Mouse (Mus musculus) layer of hippocampus, postnatal 36 days (tissue): ENCODE data around the gene Rimklb. TPM values are rescaled to one million over a fixed set of nuclear protein-coding genes. Genes with fewer than 3 reads are reported as not detected.
"Not testable (repeated sequence)": the region's sequence is repeated elsewhere in the genome, so short reads cannot be mapped to it uniquely, and the experiment has no call there.

Source experiments
- DNase-seq, 2 experiments: peaks; one replicate each; pipeline ENCODE4 v3.0.0; 2022
- total RNA-seq, 2 experiments: library from RNA; stranded (reverse); gene quantifications; 2 replicates each; pipeline ENCODE4 v1.2.3; 2021

The Rimklb gene
- total RNA-seq, 2 experiments from 2014 or later, result 75.8 to 86.1 TPM

DNA sequence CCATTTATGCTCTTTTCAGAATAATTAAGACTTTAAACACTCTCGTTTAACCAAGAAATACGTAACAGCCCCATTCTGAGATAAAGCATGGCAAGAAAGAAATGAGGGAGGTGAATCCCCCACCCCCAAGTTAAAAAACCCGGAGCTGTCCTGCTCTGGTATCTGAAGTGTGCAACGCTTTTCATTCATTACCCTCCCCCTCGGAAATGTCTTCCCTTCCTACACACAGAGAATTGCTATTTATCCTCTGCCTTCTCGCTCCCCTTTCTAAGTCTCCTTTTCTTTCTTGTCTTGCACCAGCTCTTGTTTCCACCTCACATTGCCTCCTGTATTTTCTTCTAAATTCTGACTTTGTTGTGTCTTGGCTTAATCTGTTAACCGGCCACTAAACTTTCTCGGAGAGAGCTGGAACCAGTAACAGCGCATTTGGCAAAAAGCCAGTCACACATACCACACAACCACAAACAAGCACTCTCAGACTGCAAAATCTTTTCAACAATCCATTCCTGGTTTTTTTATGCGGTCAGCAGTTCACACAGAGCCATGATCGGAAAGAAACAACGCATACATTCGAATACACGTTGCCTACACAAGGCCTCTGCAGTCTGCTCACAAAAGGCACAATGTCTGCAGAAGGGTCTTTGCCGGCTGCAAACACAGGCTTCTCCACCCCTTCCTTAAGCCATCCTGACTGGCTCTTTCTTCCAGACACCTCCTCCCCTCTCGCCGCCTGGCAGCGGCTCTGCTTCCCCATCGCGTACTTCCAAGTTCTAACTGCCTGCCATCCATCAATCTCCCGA is 3.3 kb downstream of the Rimklb start:
- DNase-seq, result peak; percentile 22 to 42

DNA sequence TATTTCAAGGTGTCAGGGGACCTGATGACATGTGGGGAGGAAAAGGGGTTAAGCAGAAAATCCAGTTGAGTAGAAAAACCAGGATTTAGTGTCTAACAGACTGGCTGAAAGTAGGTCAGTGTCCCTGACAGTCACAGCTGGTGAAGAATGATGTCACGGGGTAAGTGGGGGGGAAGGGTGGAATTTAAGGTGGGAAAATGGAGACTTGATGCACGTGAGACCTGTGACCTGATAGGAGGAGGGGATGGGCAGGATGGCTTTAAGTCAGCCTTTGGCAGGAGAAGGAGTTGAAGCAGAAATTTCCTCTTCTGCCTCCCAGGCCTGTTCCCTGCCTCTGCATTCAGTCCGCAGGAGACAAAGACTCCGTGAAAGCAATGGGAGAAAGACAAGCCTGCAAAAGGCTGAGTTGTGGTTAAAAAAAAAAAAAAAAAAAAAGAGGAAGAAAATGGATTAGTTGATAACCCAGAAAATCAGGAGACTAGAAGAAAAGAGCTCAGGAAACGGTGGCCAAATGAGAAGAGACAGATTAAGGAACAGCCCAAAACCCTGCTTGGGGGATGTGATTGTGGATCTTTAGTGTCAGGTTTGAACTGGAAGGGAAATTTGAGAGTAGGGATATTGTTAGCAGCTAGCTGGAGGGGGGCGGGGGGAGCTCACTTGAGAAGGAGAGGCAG is 4.6 kb downstream of the Rimklb start:
- no peak for DNase-seq

DNA sequence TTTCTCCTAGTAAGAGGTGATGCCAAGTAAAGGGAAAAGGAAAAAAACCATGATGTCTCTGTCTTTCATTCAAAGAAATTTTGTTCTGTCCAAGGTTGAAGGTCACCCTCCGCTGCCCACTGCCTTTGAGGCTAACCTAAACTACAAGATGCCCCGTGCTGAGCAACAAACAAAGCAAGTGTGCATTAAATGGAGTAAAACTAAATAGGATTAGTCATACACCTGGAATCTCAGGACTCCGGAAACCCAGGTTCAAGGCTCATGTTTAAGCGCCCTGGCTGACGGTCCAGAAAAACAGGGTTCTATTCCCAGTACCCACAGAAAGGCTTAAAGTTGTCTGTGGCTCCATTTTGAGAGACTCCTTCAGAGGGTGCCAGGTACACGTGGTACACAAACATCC is 6.1 kb downstream of the Rimklb start:
- no peak for DNase-seq

DNA sequence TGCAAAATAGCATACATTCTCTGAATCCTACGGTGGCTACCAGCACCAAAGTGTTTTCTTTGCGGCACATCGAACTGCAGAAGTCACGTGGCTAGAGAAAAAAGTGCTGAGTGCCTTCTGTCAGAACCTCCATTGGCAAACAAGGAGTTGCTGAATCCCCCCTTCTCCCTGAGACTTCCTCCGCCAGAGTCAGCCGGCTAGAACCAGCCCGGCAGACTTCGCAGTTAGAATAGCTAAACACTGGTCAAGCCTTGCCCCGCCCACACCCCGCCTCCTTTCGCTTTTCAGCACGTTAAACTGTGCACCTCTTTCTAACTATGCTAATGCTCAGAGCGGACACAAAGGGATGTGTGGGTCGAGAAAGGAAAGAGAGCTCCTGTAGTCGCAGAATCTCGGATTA is 7.0 kb downstream of the Rimklb start:
- peak; percentile 46 to 58 for DNase-seq

DNA sequence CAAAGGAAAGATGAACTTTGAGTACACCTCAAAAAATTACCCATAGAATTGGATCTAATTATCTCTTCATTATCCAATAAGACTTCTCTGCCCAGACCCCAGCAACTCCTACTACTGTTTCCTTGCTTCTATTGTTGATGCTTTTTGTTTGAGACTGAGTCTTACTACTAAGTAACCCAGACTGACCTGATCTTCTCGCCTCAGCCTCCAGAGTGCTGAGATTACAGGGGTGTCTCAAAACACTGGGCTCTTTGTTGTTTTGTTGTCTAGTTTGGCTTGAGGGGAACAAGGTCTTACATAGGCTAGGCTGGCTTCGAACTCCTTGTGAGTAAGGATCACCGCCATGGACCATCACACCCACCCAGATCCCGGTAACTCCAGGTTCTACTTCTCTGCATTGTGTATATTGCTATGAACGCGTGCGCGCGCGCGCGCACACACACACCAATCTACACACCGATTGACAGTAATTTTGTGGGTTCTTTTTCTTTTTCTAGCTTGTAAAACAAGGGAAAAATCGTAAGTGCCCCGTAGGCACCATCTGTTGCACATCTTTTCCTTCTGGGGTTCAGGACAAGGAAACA is 7.5 kb downstream of the Rimklb start:
- DNase-seq, result no peak

DNA sequence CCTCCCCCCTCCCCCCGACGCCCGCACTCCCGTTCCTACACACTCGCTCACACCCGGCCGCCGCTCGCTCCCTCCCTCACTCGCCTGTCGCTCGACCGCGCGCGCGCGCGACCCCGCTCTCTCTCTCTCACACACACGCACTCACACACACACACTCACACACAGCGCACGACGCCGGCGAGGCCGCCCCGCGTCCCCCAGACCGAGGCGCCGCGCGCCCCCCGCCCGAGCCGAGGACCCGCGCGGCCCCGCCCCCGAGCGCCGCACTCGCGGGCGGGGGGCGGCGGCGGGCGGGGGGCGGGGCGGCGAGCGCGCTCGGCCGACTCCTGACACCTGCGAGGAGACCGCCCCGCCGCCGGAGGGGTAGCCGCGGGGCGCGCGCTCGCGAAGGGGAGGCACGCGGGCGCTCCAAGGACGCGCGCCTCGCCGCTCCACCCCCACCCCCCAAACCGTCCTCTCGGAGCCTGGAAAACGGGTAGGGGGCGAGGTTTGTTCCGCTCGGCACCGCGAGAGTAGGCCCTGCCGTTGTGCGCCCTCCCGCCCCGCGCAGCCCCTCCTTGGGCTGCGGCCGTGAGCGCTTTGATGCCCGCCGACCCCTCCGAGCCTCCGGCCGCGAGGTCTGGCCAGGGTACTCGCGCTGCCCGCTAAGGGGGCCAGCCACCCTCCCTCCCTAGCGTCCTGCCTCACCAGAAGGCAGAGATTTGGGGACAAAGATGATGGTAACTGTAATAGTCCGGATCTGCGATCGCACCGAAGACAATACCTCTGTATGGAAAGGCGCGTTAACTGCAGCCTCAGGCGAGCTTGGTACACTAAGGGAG is 12.1 kb downstream of the Rimklb start:
- peak in 1 of 2 experiments; percentile 23 for DNase-seq

DNA sequence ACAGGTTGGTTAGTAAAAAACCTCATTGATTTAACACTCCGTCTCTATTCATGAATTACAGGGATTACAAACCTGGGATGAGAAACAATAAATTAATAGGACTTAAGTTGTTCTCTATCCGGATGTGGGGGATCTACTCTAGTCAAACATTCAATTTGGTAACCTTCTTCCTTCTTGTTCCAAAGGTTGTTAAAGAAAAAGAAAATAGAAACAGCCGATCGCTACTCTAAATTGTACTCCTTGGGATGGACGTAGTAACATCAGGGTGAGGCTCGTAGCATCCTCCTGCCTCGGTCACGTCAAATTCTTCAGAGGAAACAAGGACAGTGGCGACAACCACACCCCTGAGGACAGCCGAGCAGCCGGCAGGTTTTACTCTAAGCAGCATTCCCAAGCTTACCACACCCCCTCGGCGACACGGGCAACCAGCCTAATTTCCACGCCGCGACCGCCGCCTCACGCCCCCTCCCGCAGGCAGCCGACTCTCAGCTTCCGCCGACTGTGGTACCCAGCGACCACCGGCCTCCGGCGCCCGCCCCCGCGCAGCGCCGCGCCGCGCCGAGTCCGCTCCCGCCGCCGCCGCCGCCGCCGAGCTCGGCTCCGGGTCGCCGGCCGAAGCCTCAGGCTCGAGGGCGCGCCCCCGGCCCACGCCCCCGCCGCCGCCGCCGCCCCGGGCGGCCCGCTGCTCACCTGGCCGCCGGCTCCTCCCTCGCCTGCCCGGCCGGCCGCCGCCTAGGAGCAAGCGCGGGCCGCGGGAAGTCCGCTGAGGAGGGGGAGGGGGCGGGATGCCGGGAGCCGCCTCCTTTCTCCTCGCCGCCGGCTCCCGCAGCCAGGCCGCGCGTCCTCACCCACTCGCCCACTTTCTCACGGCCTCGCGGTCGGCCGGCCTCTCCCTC is 12.9 kb downstream of the Rimklb start:
- peak; percentile 26 to 43 for DNase-seq

DNA sequence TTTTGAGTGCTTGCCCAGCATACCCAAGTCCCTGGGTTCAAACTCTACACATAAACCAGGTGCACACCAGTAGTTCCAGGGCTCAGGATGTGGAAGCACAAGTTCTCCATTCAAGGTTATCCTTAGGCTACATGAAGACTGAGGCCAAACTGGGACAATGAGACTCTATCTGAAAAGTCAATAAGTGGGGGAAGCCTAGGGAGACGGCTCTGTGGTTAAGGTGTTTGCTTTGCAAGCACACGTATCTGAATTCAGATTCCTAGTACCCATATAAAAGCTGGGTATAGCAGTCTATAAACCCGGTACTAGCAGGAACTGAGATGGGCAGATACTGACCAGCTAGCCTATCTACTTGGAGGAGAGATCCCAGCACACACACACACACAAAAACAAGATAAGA is 20.5 kb downstream of the Rimklb start:
- DNase-seq, result no peak

DNA sequence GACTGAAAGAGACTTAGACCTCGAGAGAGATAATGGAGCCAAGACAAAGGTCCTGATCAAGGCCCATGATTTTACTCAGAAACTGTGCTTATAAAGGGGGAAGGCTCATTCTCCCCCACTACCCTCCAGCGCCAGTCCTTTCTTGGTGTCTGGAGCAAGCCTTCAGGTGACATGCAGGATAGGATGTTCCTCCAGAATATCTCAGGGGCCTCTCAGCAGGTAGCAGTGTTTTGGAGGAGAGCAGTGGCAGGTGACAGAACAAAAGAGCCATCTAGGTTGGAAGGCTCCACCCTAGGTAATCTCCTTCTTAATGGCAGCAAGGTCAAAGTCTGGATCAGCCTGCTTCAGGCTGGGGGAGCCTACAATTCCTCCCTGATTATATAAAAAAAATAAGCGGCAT is 27.1 kb downstream of the Rimklb start:
- not testable (repeated sequence) for DNase-seq

DNA sequence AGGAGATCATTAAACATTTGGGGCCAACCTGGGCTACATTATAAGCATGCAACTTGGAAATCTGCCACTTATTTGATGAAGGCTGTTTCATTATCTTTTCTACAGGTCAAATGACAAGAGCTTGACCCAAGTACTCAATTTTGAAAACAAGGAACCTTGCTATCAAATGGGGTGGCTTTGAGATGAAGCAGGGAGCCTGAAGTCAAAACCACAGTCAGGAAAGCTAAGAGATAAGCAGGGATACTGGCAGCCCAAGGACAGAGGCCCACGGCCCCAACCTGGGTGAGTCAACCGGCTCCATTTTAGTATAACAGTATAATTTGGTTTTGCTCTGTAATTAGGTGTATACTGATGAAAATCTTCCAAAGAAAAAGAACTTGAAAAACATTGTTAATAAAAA is 28.3 kb downstream of the Rimklb start:
- DNase-seq, result no peak

DNA sequence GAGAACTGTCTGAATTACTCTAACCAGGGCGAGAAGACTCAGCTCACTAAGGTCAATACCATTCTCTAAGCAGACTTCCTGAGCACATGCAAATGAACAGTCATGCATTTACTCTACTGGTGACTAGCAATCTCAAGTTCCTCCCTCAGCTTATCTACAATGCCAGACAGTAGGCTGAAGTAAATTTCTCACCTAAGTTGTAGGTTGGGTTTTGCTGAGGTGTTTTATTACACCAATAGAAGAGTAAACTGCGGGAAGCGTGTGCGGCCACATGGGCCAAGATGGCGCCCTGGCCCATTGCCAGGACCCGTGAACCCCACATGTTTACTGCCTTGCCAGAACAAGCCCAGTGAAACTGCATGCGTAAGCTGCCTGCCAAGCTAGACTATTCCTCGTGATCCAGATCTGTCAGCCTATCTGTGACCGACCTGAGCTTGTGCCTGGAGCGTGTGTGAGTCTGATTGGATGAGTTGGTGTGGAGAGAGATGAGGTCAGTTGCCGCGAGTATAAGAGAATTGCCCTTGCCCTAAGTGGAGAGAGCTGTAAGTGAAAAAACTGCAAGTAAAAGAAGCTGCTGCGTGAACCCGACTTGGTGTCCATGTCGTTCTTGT is 29.4 kb downstream of the Rimklb start:
- no peak for DNase-seq

DNA sequence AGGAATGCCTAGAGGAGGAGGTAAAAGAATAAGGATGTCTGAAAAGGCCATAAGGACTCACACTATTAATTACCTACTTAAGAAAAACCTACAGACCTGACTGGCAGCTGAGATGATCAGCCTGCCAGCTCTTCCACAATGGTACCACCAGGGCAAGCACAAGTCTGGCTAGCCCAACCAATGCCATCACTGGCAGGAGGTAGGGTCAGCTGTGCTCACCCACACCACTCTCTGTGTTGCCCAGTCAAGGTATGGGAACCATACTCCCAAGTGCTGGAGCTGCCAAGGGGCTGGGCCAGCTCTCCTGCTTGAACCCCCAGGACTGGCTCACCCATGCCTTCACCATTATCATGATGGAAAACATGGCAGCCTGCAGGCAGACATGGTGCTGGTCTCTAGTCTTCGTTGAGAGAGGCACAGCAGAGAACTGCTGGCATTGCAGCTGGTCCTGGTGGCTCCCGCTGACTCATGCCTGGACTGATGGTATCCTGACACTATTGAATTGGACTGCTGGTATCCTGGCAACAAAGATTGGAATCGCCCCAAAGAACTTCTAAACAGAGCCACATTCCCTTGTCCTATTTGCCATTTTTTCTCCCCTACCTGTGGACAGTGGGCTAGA is 32.4 kb downstream of the Rimklb start:
- DNase-seq, result no peak

DNA sequence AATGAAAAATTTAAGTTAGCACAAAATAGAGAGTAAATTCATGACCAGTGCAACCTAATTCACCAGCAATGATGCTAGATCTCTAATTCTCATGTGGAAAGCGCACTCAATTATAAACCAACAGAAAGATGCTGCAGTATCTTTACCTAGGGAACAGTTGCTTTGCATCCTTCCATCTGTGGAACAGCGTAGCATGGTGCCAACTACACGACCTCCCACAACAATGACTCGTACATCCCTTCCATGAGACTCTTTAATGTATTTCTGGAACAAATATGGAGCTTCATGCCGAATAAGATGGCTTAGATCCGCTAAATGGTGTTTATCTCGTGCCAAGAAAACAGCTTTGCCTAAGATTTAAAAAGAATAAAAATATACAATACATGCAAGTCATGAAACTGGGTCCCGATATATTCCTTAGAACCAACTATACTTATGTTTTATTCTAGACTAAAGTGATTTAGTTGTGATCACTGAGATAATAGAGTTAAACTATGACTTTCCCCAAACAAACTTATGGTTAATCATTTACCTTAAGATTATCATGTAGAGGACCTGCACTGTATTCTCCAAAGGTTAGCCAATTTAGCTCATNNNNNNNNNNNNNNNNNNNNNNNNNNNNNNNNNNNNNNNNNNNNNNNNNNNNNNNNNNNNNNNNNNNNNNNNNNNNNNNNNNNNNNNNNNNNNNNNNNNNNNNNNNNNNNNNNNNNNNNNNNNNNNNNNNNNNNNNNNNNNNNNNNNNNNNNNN is 39.4 kb downstream of the Rimklb start:
- no peak for DNase-seq

DNA sequence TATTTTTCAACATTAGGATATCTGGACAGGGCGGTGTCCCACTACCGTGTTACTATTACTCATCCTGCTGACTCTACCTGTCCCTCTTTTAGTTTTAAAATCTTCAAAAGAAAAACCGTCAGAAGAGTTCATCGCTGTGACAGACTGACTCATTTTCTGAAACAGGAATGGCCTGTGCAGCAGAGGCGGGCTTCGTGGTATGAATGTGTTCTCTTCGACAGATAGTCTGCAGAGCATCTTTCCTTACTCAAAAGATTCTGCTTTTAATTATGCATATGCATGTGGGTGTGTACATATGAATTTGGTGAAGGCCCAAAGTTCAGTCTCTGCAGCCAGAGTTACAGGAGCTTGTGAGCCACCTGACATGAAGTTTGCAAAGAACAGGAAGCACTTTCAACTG is 50.7 kb downstream of the Rimklb start:
- no peak for DNase-seq

DNA sequence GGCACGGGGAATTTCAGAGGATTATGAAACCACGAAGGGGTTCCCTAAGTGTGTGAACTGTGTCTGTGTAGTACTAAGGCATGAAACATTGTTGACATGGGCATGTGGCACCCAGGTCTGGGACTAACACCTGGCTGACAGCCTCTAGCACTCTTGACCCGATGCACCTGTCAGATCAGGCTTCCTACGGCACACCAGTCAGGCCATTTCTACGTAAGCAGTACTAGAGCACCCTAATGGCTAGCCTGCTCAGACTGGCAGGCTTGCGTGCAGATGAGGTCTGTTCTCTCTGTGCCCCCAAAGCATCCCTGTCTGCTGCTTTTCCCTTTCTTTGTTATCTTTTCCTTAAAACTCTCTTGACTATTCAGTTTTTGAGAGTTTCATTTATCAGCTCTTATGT is 53.3 kb downstream of the Rimklb start:
- no peak for DNase-seq

DNA sequence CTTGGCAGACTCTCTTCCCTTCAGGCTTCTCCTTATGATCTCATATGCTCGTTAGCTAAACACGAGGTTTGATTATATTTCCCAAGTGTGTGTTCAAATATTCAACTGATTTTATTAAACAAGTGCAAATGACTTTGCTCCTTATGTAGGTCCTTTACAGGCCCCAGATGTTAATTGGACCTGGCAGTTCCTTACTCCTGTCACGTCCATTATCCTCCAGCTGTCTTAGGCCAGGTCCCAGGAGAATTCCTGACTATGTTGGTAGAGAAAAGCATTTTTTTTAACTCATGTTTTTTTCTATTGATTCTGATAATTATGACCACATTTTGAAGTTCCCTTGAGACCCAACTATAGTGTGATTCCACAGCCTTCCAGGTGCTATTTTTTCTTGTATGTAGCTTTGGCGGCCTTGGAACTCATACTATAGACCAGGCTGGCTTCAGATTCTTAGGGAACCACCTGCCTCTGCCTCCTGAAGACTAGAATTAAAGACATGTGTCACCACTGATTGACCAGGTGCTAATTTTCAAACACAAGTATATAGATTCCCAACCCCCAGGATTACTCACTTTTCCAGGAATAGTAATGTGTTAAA is 57.8 kb downstream of the Rimklb start:
- no peak for DNase-seq

DNA sequence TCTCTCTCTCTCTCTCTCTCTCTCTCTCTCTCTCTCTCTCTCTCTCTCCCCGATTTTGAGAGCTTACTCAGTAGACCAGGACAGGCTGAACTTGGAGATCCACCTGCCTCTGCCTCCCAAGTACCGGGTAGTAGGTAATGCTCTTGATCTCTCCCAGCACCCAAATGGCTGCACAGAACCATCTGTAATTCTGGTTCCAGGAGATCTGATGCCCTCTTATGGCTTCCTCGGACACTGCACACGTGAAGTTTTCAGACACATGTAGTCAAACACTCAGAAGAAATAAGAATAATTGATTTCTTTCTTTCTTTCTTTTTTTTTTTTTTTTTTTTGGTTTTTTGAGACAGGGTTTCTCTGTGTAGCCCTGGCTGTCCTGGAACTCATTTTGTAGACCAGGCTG is 59.3 kb downstream of the Rimklb start:
- DNase-seq, result no peak

DNA sequence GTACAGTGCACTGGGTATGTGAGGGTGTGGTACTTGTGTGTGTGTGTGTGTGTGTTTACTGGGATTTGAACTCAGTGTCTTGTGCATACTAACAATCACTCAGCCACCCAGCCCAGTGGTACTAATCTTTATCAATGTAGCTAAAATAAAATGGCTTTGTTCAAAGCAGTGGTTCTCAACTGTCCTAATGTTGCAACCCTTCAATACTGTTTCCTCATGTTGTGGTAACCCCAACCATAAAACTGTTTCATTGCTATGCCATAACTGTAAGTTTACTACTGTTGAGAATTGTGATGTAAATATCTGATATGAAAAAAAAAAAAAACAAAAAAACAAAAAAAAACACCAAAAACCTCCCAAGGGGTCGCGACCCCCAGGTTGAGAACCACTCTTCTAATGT is 63.3 kb downstream of the Rimklb start:
- DNase-seq, result no peak

DNA sequence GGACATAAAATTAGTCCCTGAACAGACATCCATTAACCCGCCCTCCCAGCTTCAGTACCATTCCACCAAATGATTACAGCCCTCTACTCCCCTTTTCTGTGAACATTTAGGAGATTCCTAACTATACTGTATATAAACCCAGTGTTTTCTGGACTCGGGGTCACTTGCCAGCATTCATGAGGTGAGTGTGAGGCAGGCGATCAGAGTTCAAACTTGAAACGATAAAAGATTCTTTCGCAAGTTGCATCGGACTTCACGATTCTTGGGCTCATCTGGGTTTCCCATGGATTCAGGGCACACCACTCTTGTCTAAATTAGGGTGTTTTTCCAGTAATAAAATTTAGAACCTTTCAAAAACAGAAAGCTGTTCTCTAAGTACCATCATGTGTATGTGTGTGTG is 71.1 kb downstream of the Rimklb start:
- DNase-seq, result no peak

DNA sequence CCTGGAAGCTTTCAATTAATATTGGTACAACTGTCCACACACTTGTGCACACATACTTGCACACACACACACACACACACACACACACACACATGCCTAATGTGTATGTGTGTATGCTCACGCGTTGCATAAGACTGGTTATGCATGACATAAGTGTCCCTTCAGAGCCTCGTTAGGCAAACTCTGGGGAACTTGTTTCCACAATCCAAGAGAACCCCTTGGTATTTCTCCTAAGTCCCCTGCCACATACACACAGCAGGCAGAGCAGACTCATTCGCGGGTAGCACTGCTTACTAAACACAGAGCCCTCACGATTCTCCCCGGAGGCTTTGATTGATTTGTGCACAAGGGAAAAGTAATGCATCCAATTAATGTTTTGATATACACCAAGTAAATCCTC is 81.5 kb downstream of the Rimklb start:
- no peak for DNase-seq
